Mouse (Mus musculus) midbrain, embryonic 13.5 days (tissue): ENCODE measurements around the gene Bend3. TPM values are rescaled to one million over a fixed set of nuclear protein-coding genes. Genes with fewer than 3 reads are reported as not detected.

Experiments used
- ATAC-seq: fragments of 200-750 bp; cut with Nextera tagmentation; 2 replicates; pipeline ENCODE4 v1.8.0; 2017; ENCODE audit warnings: mild to moderate bottlenecking, moderate TSS enrichment, moderate library complexity
- H3K27ac ChIP-seq: fragments of 300-500 bp; sonication (generic); 2 replicates; pipeline ENCODE4 v1.5.1; 2015; ENCODE audit warnings: inconsistent platforms, mild to moderate bottlenecking, moderate library complexity
- H3K27me3 ChIP-seq: fragments of 300-500 bp; sonication (generic); 2 replicates; pipeline ENCODE4 v1.6.1; 2015; ENCODE audit warnings: mild to moderate bottlenecking, inconsistent platforms
- H3K36me3 ChIP-seq: fragments of 300-500 bp; sonication (generic); 2 replicates; pipeline ENCODE4 v1.6.1; 2015; ENCODE audit warnings: mild to moderate bottlenecking, inconsistent platforms
- H3K4me1 ChIP-seq: fragments of 300-500 bp; sonication (generic); replicated peaks from 2 replicates; pipeline ENCODE4 v1.6.1; 2015; ENCODE audit warnings: inconsistent platforms
- H3K4me2 ChIP-seq: fragments of 300-500 bp; sonication (generic); replicated peaks from 2 replicates; pipeline ENCODE4 v1.6.1; 2015; ENCODE audit warnings: moderate library complexity, mild to moderate bottlenecking, inconsistent platforms
- H3K4me3 ChIP-seq: fragments of 300-500 bp; sonication (generic); replicated peaks from 2 replicates; pipeline ENCODE4 v1.5.1; 2015; ENCODE audit warnings: mild to moderate bottlenecking, inconsistent platforms
- H3K9ac ChIP-seq: fragments of 300-500 bp; sonication (generic); replicated peaks from 2 replicates; pipeline ENCODE4 v1.6.1; 2015; ENCODE audit warnings: mild to moderate bottlenecking, inconsistent platforms
- H3K9me3 ChIP-seq: fragments of 300-500 bp; sonication (generic); 2 replicates; pipeline ENCODE4 v1.6.1; 2016; ENCODE audit warnings: mild to moderate bottlenecking, inconsistent platforms
- WGBS: fragments of 180-500 bp; shearing (Covaris S2); methylation state at CpG from one replicate; pipeline ENCODE4 v1.1.7; 2015; 5-methylcytosine and 5-hydroxymethylcytosine counted together
- polyA plus RNA-seq: library from polyadenylated mRNA; unstranded; fragments of >200 nt; fragmentation: Nextera tagmentation; extraction: Ambion mirVana; gene quantifications from 2 replicates; pipeline ENCODE4 v1.2.1, GENCODE M21; 2015

Gene Bend3
- polyA plus RNA-seq: 4.2 TPM in 2 replicates

DNA sequence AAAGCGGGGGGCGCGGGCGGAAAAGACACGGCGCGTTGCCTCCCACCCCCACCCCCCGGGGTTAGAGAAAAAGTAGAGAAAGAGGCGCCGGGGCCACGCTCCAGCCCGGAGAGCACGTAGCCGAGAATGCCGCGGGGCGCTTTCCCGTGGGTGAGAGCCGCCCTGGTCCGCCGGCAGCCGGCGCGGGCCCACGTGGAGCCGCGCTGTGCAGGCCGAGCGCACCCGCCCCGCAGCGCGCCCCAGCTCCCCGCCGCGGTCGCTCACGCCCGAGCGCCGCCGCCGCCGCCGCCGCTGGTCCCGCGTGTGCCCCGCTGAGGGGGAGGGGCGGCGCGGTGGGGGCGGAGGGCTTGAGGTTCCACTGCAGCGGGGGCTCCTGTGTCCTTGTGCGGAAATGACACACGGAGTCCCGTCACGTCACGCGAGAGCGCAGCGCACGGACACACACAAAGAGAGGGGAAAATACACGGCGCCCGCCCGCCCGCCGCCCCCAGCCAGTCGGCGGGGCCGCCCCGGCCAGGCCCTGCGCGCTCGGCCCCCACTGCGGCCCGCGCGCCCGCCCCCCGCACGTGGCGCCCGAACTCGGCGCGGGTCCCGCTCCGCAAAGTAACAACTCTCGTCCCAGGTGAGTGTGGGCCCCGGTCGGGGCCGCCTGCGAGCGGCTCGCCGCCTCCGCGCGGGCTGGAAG is at the start of gene Bend3:
Gene Bend3, plus strand, starts transcription at position 81 of the 685 bp plus-strand sequence.
- Histone ChIP-seq H3K9me3 (no peaks in the 10 kb centered on the region), H3K36me3 (no peaks in the 10 kb centered on the region), H3K4me3 (peak within 1 kb of the TSS; percentile 80), H3K9ac (peak within 1 kb of the TSS; percentile 92), H3K27ac (peak within 1 kb of the TSS; percentile 98), H3K4me1 (peaks cover 51% of the 10 kb centered on the region), H3K27me3 (no peaks in the 10 kb centered on the region), H3K4me2 (peak within 1 kb of the TSS; percentile 89)
- under 1% methylated on average over 59 of the region's 101 CpGs for WGBS
- ATAC-seq: peak; percentile 73

DNA sequence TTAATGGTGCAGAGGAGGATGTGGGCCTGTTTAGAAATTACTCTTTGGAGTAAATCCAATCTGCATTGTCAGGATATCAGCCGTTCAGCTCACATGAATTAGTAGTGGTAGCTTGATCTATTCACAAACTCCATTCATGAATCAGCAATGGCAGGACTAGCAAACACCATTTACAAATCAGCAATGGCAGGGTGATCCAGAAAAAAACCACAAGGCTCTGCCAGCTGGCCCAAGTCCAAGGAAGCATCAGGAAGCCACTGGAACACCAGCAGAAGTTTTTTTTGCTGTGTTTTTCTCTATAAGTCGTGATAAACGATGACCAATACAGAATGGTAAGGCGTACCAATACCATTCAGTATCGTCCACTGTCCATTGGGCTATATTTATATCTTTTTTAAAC is 48.0 kb upstream of the Bend3 start:
- H3K27me3 ChIP-seq: no peaks in the 10 kb centered on the region
- 0 out of 2 replicates have a peak, but pooled peaks cover 5% of the 10 kb centered on the region for H3K9me3 ChIP-seq
- H3K4me2 ChIP-seq: no peak overlapping the region
- ATAC-seq: no peak
- H3K4me3 ChIP-seq: no peak overlapping the region
- H3K9ac ChIP-seq: no peak overlapping the region
- no peaks in the 10 kb centered on the region; the same call in 1 of the 2 replicates for H3K4me1 ChIP-seq
- no peak overlapping the region for H3K27ac ChIP-seq
- peaks cover 8% of the 10 kb centered on the region; the same call in 1 of the 2 replicates for H3K36me3 ChIP-seq
- WGBS: 94% methylated on average over 5 of the region's 5 CpGs

DNA sequence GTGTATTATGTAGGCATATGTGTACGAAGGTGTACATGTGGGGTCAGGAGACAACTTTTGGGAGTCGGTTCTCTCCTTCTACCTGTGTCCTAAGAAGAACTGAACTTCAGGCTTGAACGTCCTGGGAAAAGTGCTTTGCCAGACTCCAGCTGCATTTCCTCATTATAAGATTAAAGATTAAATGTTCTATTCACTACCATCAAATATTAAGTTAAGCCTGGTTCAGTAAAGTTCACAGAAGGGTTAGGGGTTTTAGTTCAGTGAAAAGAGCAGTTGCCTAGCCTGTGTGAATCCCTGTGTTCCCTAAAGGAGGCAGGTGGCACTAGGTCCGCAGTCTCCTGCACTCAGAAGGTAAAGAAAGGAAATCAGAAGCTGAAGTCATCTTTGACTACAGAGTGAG is 44.3 kb upstream of the Bend3 start:
- no peak overlapping the region for H3K9ac ChIP-seq
- H3K4me3 ChIP-seq: no peak overlapping the region
- H3K4me1 ChIP-seq: peaks cover 16% of the 10 kb centered on the region
- no peaks in the 10 kb centered on the region for H3K27me3 ChIP-seq
- H3K36me3 ChIP-seq: peaks cover 8% of the 10 kb centered on the region; the same call in 1 of the 2 replicates
- H3K27ac ChIP-seq: no peak overlapping the region
- WGBS: 90% methylated on average over 4 of the region's 4 CpGs
- no peak for ATAC-seq
- H3K4me2 ChIP-seq: no peak overlapping the region
- 0 out of 2 replicates have a peak, but pooled peaks cover 5% of the 10 kb centered on the region for H3K9me3 ChIP-seq

DNA sequence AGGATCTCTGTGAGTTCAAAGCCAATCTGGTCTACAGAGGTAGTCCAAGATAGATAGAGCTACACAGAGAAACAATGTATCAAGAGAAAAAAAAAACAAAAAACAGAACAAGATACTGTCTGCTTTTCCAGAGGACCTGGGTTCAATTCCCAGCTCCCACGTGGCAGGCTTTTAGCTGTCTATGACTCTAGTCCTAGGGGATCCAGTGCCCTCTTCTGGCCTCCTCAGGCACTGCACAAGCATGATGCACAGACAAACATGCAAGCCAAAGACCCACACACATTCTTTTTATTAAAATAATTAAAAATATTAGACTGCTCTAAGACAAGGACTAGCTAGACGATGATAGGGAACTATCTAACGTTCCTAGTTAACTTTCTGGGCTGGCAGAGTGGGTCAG is 42.9 kb upstream of the Bend3 start:
- H3K36me3 ChIP-seq: peaks cover 8% of the 10 kb centered on the region; the same call in 1 of the 2 replicates
- 94% methylated on average over 3 of the region's 3 CpGs for WGBS
- no peak for ATAC-seq
- H3K9me3 ChIP-seq: 0 out of 2 replicates have a peak, but pooled peaks cover 5% of the 10 kb centered on the region
- H3K4me3 ChIP-seq: no peak overlapping the region
- H3K27me3 ChIP-seq: no peaks in the 10 kb centered on the region
- peaks cover 26% of the 10 kb centered on the region for H3K4me1 ChIP-seq
- H3K27ac ChIP-seq: no peak overlapping the region
- no peak overlapping the region for H3K9ac ChIP-seq
- H3K4me2 ChIP-seq: no peak overlapping the region

DNA sequence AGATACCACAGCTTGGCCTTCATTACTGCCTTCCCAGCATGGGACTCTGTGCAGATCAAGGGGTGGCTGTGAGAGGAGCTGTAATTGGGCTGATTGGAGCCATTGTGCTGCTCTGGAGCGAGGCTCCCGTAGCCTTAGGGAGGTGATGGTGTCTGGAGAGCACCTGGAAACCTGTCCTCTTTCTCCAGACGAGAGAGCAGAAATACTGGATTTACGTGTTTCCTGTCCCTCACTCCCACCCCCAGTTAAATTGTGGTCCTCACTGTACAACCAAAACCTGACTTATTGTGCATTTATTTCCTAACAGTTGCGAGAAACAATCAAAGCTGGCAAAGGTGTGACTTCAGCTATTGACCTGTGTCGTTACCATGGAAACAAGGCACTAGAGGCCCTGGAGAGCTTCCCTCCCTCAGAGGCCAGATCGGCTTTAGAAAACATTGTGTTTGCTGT is 39.1 kb upstream of the Bend3 start:
- Histone ChIP-seq H3K27ac (peak overlapping the region; percentile 93), H3K36me3 (no peaks in the 10 kb centered on the region), H3K4me1 (peaks cover 31% of the 10 kb centered on the region), H3K4me3 (no peak overlapping the region), H3K4me2 (peak overlapping the region; percentile 21), H3K9ac (no peak overlapping the region), H3K27me3 (no peaks in the 10 kb centered on the region), H3K9me3 (no peaks in the 10 kb centered on the region)
- peak; percentile 90 for ATAC-seq
- WGBS: 5% methylated on average over 7 of the region's 7 CpGs

DNA sequence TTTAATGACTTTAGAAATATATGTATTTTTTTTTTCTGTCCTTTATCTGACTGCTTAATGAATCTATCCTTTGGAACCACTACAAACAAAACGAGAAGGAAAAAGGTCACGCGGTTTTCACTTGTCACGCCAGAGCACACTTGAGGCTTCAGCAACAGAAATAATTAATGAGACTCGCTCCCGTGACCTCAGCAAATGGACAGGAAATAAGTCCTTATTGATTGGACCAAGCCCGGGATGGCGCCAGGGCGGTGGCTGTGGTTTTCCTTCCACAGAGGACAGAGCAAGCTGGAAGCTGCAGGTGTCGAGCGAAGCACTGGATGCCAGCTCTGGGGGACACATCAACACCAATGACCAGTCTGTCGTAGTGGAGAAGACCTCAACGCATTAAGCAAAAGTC is 38.6 kb upstream of the Bend3 start:
- Histone ChIP-seq H3K36me3 (no peaks in the 10 kb centered on the region), H3K4me3 (no peak overlapping the region), H3K9ac (0 out of 2 replicates have a peak overlapping the region, but pooled peaks have one; percentile 1), H3K27ac (peak overlapping the region; percentile 93), H3K4me2 (peak overlapping the region; percentile 21), H3K9me3 (no peaks in the 10 kb centered on the region), H3K4me1 (peaks cover 31% of the 10 kb centered on the region), H3K27me3 (no peaks in the 10 kb centered on the region)
- 21% methylated on average over 13 of the region's 13 CpGs for WGBS
- ATAC-seq: peak; percentile 38

DNA sequence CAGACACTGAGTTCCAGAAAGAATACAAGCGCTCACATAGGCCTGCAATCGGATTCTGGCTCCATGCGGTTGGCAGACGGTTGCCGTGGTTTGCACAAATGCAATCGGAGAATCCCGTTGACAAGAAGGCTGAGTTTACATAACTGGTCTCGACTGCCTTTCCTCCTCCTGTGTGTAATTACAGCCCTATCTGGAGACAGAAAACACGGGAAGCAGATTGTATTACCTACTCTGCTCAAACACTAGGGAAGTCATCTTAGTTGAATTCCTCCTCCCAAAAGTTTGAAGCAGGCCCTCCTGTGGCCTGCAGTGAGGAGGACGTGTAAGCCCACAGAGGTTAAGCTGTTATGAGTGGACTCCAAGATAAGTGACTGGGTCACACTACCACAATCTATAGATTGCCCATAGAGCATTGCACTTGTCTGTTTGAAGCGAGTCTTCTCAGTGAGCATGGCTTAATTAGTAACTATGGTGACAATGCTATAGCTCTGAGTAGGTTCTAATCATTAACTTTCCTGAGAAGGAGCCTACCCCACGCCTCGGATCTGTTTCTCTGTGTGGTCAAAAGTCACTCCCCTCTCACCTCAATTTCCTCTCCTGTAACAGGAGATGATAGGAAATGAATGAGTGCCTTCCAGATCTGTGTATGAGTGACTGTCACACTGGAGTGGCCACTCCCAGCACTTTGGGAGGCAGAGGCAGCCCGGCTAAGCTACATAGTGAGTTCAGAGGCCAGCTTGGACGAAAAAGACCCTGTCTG is 37.5 kb upstream of the Bend3 start:
- Histone ChIP-seq H3K9ac (no peak overlapping the region), H3K27ac (peak overlapping the region; percentile 93), H3K4me2 (no peak overlapping the region), H3K27me3 (no peaks in the 10 kb centered on the region), H3K4me3 (no peak overlapping the region), H3K4me1 (peaks cover 31% of the 10 kb centered on the region), H3K9me3 (no peaks in the 10 kb centered on the region), H3K36me3 (no peaks in the 10 kb centered on the region)
- 67% methylated on average over 15 of the region's 15 CpGs for WGBS
- ATAC-seq: no peak

DNA sequence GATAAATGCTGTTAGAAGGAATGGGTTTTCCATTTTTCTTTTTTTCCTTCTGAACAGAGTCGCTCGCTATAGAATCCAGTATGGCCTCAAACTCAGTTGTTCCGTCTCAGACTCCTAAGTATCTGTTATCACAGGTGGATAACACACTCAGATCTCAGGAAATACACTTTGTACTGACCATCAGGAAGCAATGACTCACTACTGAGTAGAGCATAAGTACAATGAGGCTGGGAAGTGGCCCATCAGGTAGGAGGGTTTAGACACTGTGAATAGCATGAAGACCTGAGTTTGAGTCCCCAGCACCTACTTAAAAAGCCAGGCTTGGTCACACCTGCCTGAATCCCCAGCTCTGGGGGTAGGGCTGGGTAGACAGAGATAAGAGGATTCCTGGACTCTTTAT is 30.0 kb upstream of the Bend3 start:
- no peaks in the 10 kb centered on the region for H3K27me3 ChIP-seq
- 93% methylated on average over 3 of the region's 3 CpGs for WGBS
- H3K27ac ChIP-seq: no peak overlapping the region

DNA sequence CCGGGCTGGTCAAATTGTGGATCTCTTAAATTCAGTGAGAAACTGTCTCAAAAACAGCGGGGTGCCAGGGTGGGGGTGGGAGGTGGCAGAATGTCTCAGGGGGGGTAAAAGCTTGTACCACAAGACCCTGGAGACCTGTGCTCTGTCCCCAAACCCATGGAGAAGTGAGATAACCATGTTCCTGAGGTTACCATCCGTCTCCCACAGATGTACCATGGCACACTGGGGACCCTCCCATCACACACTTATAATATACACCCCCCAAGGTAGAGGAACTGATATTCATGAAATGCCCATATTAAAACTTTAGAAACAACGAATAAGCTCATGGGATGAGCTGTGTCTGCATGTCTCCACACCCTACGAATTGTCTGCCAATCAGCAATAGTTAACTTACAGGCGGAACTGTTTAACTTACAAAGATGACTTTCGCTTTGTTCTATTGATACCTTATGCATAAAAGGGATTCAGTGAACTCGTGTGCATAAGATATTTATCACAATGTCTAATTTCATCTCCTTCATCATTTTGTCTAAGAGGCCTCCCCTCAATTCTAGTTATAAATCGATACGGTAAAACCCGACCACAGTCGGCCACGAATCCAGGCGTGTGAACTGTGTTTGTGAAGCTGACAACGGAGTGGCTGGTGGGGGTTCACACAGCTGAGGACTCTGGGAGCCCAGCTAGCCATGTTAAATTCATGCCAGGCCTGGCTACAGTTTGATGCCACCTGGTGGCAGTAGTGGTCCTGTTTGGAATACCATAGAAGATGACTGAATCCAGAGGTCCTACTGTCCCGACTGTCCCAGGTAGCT is 26.6 kb upstream of the Bend3 start:
- 29% methylated on average over 16 of the region's 16 CpGs for WGBS
- H3K36me3 ChIP-seq: no peaks in the 10 kb centered on the region
- peak overlapping the region; percentile 20 for H3K4me3 ChIP-seq
- peak; percentile 97 for ATAC-seq
- no peaks in the 10 kb centered on the region for H3K27me3 ChIP-seq
- peaks cover 12% of the 10 kb centered on the region for H3K4me1 ChIP-seq
- no peak overlapping the region for H3K9ac ChIP-seq
- no peaks in the 10 kb centered on the region for H3K9me3 ChIP-seq
- H3K4me2 ChIP-seq: peak overlapping the region; percentile 44
- no peak overlapping the region for H3K27ac ChIP-seq

More for the DNA sequence above, 30.0 kb upstream of the Bend3 start:
- peaks cover 12% of the 10 kb centered on the region for H3K4me1 ChIP-seq
- no peaks in the 10 kb centered on the region for H3K36me3 ChIP-seq
- H3K4me2 ChIP-seq: no peak overlapping the region
- H3K9ac ChIP-seq: no peak overlapping the region
- H3K4me3 ChIP-seq: no peak overlapping the region
- no peak for ATAC-seq
- no peaks in the 10 kb centered on the region for H3K9me3 ChIP-seq

DNA sequence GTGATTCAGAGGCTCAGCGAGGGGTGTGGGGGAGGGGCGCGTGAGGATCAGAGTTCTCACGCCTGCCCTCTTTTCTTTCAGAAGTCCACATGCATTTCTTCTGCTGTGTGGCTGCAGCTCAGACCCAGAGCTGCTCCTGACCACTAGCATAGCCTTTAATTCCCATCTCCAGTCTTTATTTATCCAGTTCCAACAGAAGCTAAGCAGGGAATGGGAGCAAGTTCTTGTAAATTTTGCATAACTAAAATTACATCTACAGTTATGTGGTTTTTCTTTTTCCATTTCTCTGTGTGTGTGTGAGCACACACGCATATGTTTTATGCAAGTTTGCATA is 26.0 kb upstream of the Bend3 start:
- Histone ChIP-seq H3K4me3 (peak overlapping the region; percentile 20; the same call in 1 of the 2 replicates), H3K9ac (no peak overlapping the region), H3K9me3 (no peaks in the 10 kb centered on the region)

DNA sequence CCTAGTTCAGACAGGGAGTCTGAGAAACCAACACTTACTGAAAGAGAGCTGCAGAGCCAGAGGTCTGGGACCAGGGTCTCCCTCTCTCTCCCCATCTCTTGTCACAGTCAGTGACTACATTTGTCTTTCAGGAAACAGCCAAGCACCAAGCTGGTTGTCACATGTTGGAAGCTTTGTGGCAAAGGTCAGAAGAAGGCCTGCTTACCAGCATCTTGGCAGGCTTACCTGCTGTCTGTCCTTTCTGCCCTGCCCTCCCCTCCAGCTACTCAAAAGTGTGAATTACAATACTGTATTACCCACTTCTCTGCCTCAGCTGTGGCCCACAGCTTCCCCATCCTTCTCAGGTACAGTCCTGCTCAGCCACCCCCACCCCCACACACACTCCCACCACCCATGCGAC is 24.4 kb upstream of the Bend3 start:
- Histone ChIP-seq H3K36me3 (no peaks in the 10 kb centered on the region), H3K9ac (no peak overlapping the region), H3K27me3 (no peaks in the 10 kb centered on the region), H3K9me3 (no peaks in the 10 kb centered on the region), H3K4me2 (no peak overlapping the region), H3K27ac (no peak overlapping the region), H3K4me1 (peaks cover 12% of the 10 kb centered on the region), H3K4me3 (no peak overlapping the region)
- WGBS: 89% methylated on average over 1 of the region's 1 CpGs
- ATAC-seq: no peak

More for the DNA sequence above, 26.0 kb upstream of the Bend3 start:
- Histone ChIP-seq H3K27ac (no peak overlapping the region), H3K27me3 (no peaks in the 10 kb centered on the region), H3K4me1 (peaks cover 12% of the 10 kb centered on the region), H3K4me2 (peak overlapping the region; percentile 44), H3K36me3 (no peaks in the 10 kb centered on the region)
- ATAC-seq: no peak
- 18% methylated on average over 5 of the region's 5 CpGs for WGBS
